Mouse (Mus musculus) ES-E14 (cell line): ENCODE measurements around the gene Sash1. TPM values are rescaled to one million over a fixed set of nuclear protein-coding genes. Genes with fewer than 3 reads are reported as not detected.
A peak's percentile ranks its signal among the peaks of the same experiment; 100 is the strongest.

Experiments
- DNase-seq: peaks from one replicate; pipeline ENCODE4 v3.0.0-alpha.2; 2013; ENCODE audit warnings: low read depth, low spot score
- H3K27ac ChIP-seq: 2 replicates; pipeline ENCODE4 v1.5.1; 2012; ENCODE audit warnings: low read depth, mild to moderate bottlenecking, low read length, moderate library complexity, mixed read lengths; ENCODE audit not compliant: poor library complexity, insufficient read depth, severe bottlenecking
- H3K36me3 ChIP-seq: 2 replicates; pipeline ENCODE4 v1.6.1; 2012; ENCODE audit warnings: mild to moderate bottlenecking, low read length, moderate library complexity, mixed read lengths; ENCODE audit not compliant: control insufficient read depth, poor library complexity, insufficient read depth, severe bottlenecking
- H3K4me1 ChIP-seq, 2 experiments: fragments of 150-350 bp in 1 of 2; sonication (generic) in 1 of 2; 2 replicates each; pipeline ENCODE4 v1.6.1; 2012; ENCODE audit warnings: low read length in 2 of 2, mild to moderate bottlenecking in 1 of 2, mixed read lengths in 1 of 2; ENCODE audit not compliant: control insufficient read depth in 2 of 2, insufficient read depth in 2 of 2, poor library complexity in 1 of 2
- H3K4me3 ChIP-seq, 2 experiments: fragments of 150-350 bp in 1 of 2; sonication (generic) in 1 of 2; 2 replicates each; pipeline ENCODE4 v1.5.1; 2012; ENCODE audit warnings: low read length in 2 of 2, low read depth in 1 of 2, mild to moderate bottlenecking in 1 of 2, mixed read lengths in 1 of 2; ENCODE audit not compliant: insufficient read depth in 1 of 2, poor library complexity in 1 of 2, severe bottlenecking in 1 of 2
- H3K9ac ChIP-seq: 2 replicates; pipeline ENCODE4 v1.6.1; 2012; ENCODE audit warnings: low read depth, mild to moderate bottlenecking, low read length, mixed read lengths; ENCODE audit not compliant: poor library complexity, insufficient read depth, severe bottlenecking
- H3K9me3 ChIP-seq: fragments of 150-350 bp; sonication (generic); 2 replicates; pipeline ENCODE4 v1.6.1; 2012; ENCODE audit warnings: low read depth, mild to moderate bottlenecking, low read length; ENCODE audit not compliant: control insufficient read depth, insufficient read depth
- CHD2 ChIP-seq: IDR thresholded peaks from 2 replicates; pipeline ENCODE4 v1.6.1; 2014; ENCODE audit warnings: mild to moderate bottlenecking, low read depth, low read length, inconsistent platforms
- HCFC1 ChIP-seq: IDR thresholded peaks from 2 replicates; pipeline ENCODE4 v1.6.1; 2012; ENCODE audit warnings: low read length, inconsistent platforms, borderline replicate concordance; ENCODE audit not compliant: insufficient read depth
- MAFK ChIP-seq: IDR thresholded peaks from 2 replicates; pipeline ENCODE4 v1.6.1; 2014; ENCODE audit warnings: mild to moderate bottlenecking, low read depth, low read length, inconsistent platforms; ENCODE audit not compliant: insufficient read depth
- ZC3H11A ChIP-seq: IDR thresholded peaks from 2 replicates; pipeline ENCODE4 v1.6.1; 2012; ENCODE audit warnings: low read depth, mild to moderate bottlenecking, inconsistent platforms, low read length, borderline replicate concordance
- ZNF384 ChIP-seq: IDR thresholded peaks from 2 replicates; pipeline ENCODE4 v1.6.1; 2012; ENCODE audit warnings: low read depth, low read length, inconsistent platforms
- in situ Hi-C, 2 experiments: fragments of 600-800 bp; cut with MboI; formaldehyde crosslinking; loops; one replicate each; pipeline ENCODE4 v1.15.1; 2025; ENCODE audit warnings: low sequenced_read_pairs in 2 of 2, inconsistent platforms in 1 of 2; ENCODE audit not compliant: unreplicated experiment in 2 of 2
- total RNA-seq: library from RNA; depleted of rRNA; stranded (reverse); fragments of 300-350 nt; gene quantifications from 2 replicates; pipeline ENCODE4 v1.2.3, GENCODE M21; 2012

Sash1 gene
- total RNA-seq, 1 experiment, result 16.8 TPM

DNA sequence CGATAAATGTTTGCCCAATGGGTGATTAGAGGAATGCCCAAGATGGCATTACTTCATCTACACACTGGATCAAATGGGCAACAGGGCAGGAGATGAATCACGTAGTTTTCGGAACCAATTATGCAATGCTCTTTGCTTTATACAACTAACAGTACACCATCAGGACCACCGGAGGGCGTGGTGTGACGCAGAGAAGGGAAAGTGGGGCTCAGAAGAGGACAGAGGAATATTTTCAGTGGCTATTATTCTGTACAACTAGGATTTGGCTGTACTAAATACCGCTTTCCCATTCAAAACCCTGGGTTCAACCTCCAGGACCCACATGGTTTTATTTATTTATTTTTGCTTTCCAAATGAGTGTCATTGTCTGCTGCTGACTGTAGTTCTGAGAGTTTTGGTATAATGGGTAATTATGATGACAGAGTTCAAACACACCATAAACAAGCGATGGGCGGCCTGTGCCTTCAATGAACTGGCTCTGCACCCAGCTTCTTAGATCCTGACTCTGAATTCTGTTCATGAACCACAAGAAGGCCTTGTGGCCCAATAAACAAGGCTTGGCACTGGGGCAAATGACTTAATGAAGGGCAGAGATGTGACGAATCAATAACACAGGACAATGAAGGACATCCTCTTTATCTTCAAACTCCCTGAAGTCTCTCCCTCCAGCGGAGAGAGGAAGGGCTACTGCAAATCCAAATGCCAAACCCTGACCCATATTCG lies 114.8 kb downstream of the Sash1 start:
- no peaks in the 10 kb centered on the region for H3K9me3 ChIP-seq
- no peaks in the 10 kb centered on the region for H3K4me1 ChIP-seq
- no peak overlapping the region for H3K4me3 ChIP-seq
- TF ChIP-seq CHD2 (no peak), MAFK (no peak), HCFC1 (no peak), ZNF384 (no peak), ZC3H11A (no peak)
- H3K27ac ChIP-seq, result no peak overlapping the region
- in situ Hi-C loops, result no loop called here
- DNase-seq, result no peak
- H3K36me3 ChIP-seq, result peaks cover 8% of the 10 kb centered on the region; the same call in 1 of the 2 replicates
- no peak overlapping the region for H3K9ac ChIP-seq

DNA sequence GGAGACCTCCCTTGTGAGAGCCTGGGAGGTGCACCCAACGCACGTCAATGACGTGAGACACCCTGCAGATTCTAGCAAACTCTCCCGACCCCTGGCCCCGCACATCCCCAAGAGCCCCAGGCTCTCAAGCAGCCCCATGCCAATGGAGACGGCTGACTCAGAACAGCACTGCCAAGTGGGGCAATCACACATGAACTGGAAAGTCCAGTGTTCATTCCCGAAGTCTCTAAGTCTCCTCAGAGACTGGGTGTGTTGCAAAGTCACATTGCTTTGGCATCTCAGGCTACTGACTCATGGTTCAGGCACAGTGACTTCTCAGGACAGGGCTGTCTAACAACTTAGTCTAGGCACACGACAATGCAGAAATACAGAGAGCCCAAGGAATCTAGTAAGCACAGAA lies 117.2 kb downstream of the Sash1 start:
- TF ChIP-seq HCFC1 (no peak), ZNF384 (no peak), CHD2 (no peak), MAFK (no peak), ZC3H11A (no peak)
- H3K4me1 ChIP-seq, result no peaks in the 10 kb centered on the region
- H3K36me3 ChIP-seq, result peaks cover 8% of the 10 kb centered on the region; the same call in 1 of the 2 replicates
- in situ Hi-C loops, result no loop called here
- no peak overlapping the region for H3K9ac ChIP-seq
- no peak for DNase-seq
- H3K27ac ChIP-seq, result no peak overlapping the region
- no peaks in the 10 kb centered on the region for H3K9me3 ChIP-seq
- H3K4me3 ChIP-seq, result no peak overlapping the region

DNA sequence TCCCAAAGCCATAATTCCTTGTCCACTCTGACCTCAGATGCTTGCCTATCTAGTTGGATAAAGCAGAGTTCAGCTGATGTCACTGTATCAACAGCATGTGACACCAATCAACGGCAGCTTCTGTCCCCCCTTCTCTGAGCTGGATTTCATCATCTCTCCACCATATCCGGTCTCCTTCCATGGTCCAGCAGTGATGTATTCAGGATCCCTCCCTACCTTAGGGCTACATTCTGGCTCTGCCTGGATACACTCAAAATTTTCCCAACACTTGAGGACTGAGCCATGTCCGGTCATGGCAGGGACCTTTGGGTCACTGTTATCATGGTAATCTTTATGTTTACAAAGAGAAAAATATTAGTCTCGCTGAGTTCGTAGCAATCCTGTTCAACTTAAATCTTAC lies 118.5 kb downstream of the Sash1 start:
- Histone ChIP-seq H3K4me3 (no peak overlapping the region), H3K4me1 (peaks cover 0 to 1% of the 10 kb centered on the region in 2 experiments; a peak in 1 of 4 replicates), H3K9me3 (no peaks in the 10 kb centered on the region), H3K27ac (no peak overlapping the region), H3K36me3 (peaks cover 7% of the 10 kb centered on the region; the same call in 1 of the 2 replicates), H3K9ac (no peak overlapping the region)
- TF ChIP-seq ZNF384, result no peak
- TF ChIP-seq HCFC1, result no peak
- no peak for TF ChIP-seq MAFK
- TF ChIP-seq ZC3H11A, result no peak
- TF ChIP-seq CHD2, result no peak
- in situ Hi-C loops, result no loop called here
- no peak for DNase-seq

DNA sequence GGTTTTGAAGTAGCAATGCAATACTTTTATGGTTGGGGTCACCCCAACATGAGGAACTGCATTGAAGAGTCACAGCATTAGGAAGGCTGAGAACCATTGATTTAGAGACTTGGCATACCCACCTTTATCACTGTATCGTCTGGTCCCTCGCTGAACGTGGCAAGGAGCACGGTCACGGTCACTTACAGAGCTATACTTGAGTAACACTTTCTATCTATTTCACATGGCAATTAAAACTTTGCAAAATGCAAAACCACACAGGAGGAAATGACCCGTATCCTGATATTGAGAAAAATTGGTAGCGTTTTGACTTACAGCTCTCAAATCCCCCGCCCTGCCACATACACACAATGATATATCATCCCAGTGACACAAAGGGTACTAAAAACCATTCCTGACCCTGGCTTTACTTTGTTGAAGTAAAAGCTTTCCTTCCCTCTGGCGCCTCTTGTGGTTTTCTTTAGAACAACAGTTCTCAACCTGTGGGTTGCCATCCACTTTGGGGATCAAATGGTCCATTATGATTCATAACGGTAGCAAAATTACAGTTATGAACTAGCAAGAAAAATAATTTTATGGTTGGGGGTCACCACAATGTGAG lies 119.8 kb downstream of the Sash1 start:
- H3K27ac ChIP-seq, result no peak overlapping the region
- no peaks in the 10 kb centered on the region for H3K9me3 ChIP-seq
- peaks cover 2% of the 10 kb centered on the region; the same call in 1 of the 2 replicates for H3K36me3 ChIP-seq
- DNase-seq, result peak; percentile 27
- peaks cover 0 to 2% of the 10 kb centered on the region in 2 experiments; a peak in 1 of 4 replicates for H3K4me1 ChIP-seq
- no peak overlapping the region for H3K9ac ChIP-seq
- H3K4me3 ChIP-seq, result no peak overlapping the region
- no peak for TF ChIP-seq MAFK
- TF ChIP-seq HCFC1, result no peak
- TF ChIP-seq CHD2, result no peak
- TF ChIP-seq ZNF384, result no peak
- no peak for TF ChIP-seq ZC3H11A
- in situ Hi-C loops, result no loop called here
